In genomic region chr15:10177519-10178130, GRCm38 (mm10) we compare ENCODE assay signal across 9 mouse cellular contexts. TPM values are rescaled to one million over a fixed set of nuclear protein-coding genes. Genes with fewer than 3 reads are reported as not detected.
DNase-seq lines count a peak whose midpoint lies in the region; ATAC-seq and TF ChIP-seq lines count a peak whose summit lies in the region.
"Had no signal": no experiment of that assay in that cellular context is flagged by ENCODE, and none has a peak within 500 bp of the region (broad histone marks: within the 10 kb centered on the region; RNA-seq: fewer than 3 reads in every experiment).

No protein-coding gene starts in this region.

- no peaks in the 10 kb centered on the region for H3K9me3 ChIP-seq in liver, embryonic 14.5 days (ENCODE audit: control insufficient read depth, low read length)
- H3K9me3 ChIP-seq in neural tube, embryonic 15.5 days (replicated peaks) = no peaks in the 10 kb centered on the region

- no peak for TF ChIP-seq CTCF in layer of hippocampus, adult 2 months (conservative IDR thresholded peaks at IDR 0.05)
- TF ChIP-seq CTCF in liver, embryonic 14.5 days (IDR thresholded peaks at IDR 0.05; ENCODE audit: low read depth) = no peak

- H3K36me3 ChIP-seq in liver, embryonic 14.5 days (replicated peaks; ENCODE audit: control insufficient read depth, insufficient read depth, low read depth) = no peaks in the 10 kb centered on the region
- no peaks in the 10 kb centered on the region for H3K36me3 ChIP-seq in neural tube, embryonic 15.5 days

- no peak overlapping the region for H3K9ac ChIP-seq in liver, embryonic 14.5 days (replicated peaks)
- peak overlapping the region; percentile 0 for H3K9ac ChIP-seq in neural tube, embryonic 15.5 days (replicated peaks)

- 1% methylated on average over 30 of the region's 30 CpGs for WGBS in liver, embryonic 14.5 days (ENCODE audit: insufficient replicate concordance)
- 1% methylated on average over 30 of the region's 30 CpGs for WGBS in neural tube, embryonic 15.5 days

- no peak overlapping the region for H3K27ac ChIP-seq in layer of hippocampus, adult 2 months
- no peak overlapping the region for H3K27ac ChIP-seq in liver, embryonic 14.5 days
- no peak overlapping the region for H3K27ac ChIP-seq in neural tube, embryonic 15.5 days (replicated peaks)
- H3K27ac ChIP-seq: macrophage had no signal

- peak overlapping the region; percentile 45 for H3K4me3 ChIP-seq in layer of hippocampus, adult 2 months
- peak overlapping the region in 1 of 2 experiments; percentile 20; a peak in 2 of 4 replicates for H3K4me3 ChIP-seq in liver, embryonic 14.5 days (ENCODE audit: insufficient read depth in 1 of 2, low read depth in 2 of 2, low read length in 2 of 2)
- peak overlapping the region; percentile 47 for H3K4me3 ChIP-seq in neural tube, embryonic 15.5 days (replicated peaks)

- peak in 1 of 2 experiments; percentile 17 for DNase-seq in layer of hippocampus, adult 2 months (ENCODE audit: low spot score in 2 of 2)
- no peak for DNase-seq in layer of hippocampus, adult 8-10 months (ENCODE audit: low spot score in 2 of 2)
- DNase-seq in adrenal gland, postnatal 14 days = peak; percentile 69
- peak; percentile 19 for DNase-seq in forelimb bud, embryonic 11.5 days (ENCODE audit: low read depth, low spot score)
- DNase-seq in kidney, adult 11 months = peak; percentile 3
- no peak for DNase-seq in liver, embryonic 14.5 days (ENCODE audit: low read depth in 3 of 3, low spot score in 3 of 3)
- no peak for DNase-seq in spleen, postnatal 36 days (ENCODE audit: low spot score in 2 of 2)

- no peaks in the 10 kb centered on the region for H3K27me3 ChIP-seq in liver, embryonic 14.5 days (ENCODE audit: control insufficient read depth, insufficient read depth, low read length)
- 0 out of 2 replicates have a peak, but pooled peaks cover 4% of the 10 kb centered on the region for H3K27me3 ChIP-seq in neural tube, embryonic 15.5 days (replicated peaks)

- ATAC-seq in liver, embryonic 14.5 days (ENCODE audit: insufficient read depth) = no peak
- peak; percentile 86 for ATAC-seq in neural tube, embryonic 15.5 days (ENCODE audit: low FRiP score)

- no peak for TF ChIP-seq EP300 in liver, embryonic 14.5 days (IDR thresholded peaks at IDR 0.05; ENCODE audit: low read depth)

- peak overlapping the region; percentile 50 for H3K4me2 ChIP-seq in liver, embryonic 14.5 days (ENCODE audit: low read depth)
- H3K4me2 ChIP-seq in neural tube, embryonic 15.5 days = peak overlapping the region; percentile 85

- no peaks in the 10 kb centered on the region for H3K4me1 ChIP-seq in liver, embryonic 14.5 days (replicated peaks; ENCODE audit: control insufficient read depth in 2 of 2, insufficient read depth in 2 of 2, low read length in 1 of 2)
- H3K4me1 ChIP-seq in neural tube, embryonic 15.5 days = peaks cover 13% of the 10 kb centered on the region

RNA-seq across cellular contexts. Expression of gene Prlr, which starts 0.6 kb away (rescaled TPM):
- 1 to 10 TPM; 3.5 to 4.3 TPM for total RNA-seq in layer of hippocampus, adult 2 months (2021)
- total RNA-seq in layer of hippocampus, adult 8-10 months (2022) = 1 to 10 TPM; 3.3 to 5.7 (median 5.2) TPM
- total RNA-seq in adrenal gland, postnatal 14 days (2021) = 126 and 152 TPM in 2 replicates
- under 0.01 and 0.01 TPM in 2 replicates for polyA plus RNA-seq in liver, embryonic 14.5 days (2012; rRNA removed)
- polyA plus RNA-seq in liver, embryonic 14.5 days (2014; fragmentation: Nextera tagmentation; extraction: Ambion mirVana) = 0.04 TPM in 1 of 2 replicates, not detected in the other
- 3.8 and 4.0 TPM in 2 replicates for polyA plus RNA-seq in neural tube, embryonic 15.5 days (2015; fragmentation: Nextera tagmentation; extraction: Ambion mirVana)
- polyA plus RNA-seq: macrophage had no signal

Comparison
In these comparisons a context has a peak if more than half of its experiments do, and no peak if none do; other contexts are left out.
1. DNase-seq: peak in adrenal gland, postnatal 14 days (single experiment), forelimb bud, embryonic 11.5 days (single experiment) and kidney, adult 11 months (single experiment); none in layer of hippocampus, adult 8-10 months (0 of 2), liver, embryonic 14.5 days (0 of 3) and spleen, postnatal 36 days (0 of 2).
2. RNA of gene Prlr, which starts 0.6 kb away (total RNA-seq): 126 to 152 TPM in adrenal gland, postnatal 14 days; 3.3 to 5.7 TPM in layer of hippocampus, adult 8-10 months and 3.5 to 4.3 TPM in layer of hippocampus, adult 2 months; every median in the first group is over 10 times any median in the second.